Mouse (Mus musculus) MEL (cell line): ENCODE measurements around the gene Gpr55. TPM values are rescaled to one million over a fixed set of nuclear protein-coding genes. Genes with fewer than 3 reads are reported as not detected.

Experiments used
- DNase-seq: peaks from one replicate; pipeline ENCODE4 v3.0.0; 2011; ENCODE audit warnings: low read depth, low spot score
- H3K27ac ChIP-seq: 2 replicates; pipeline ENCODE4 v1.5.1; 2012; ENCODE audit warnings: low read depth, mild to moderate bottlenecking, control low read depth, low read length, moderate library complexity; ENCODE audit not compliant: control insufficient read depth
- H3K27me3 ChIP-seq, 2 experiments: fragments of 150-350 bp in 1 of 2; sonication (generic) in 1 of 2; 2 replicates each; pipeline ENCODE4 v1.6.1; 2012; ENCODE audit warnings: low read length in 2 of 2, mild to moderate bottlenecking in 2 of 2, improper control_type of control experiment in 1 of 2, moderate library complexity in 1 of 2; ENCODE audit not compliant: insufficient read depth in 2 of 2, control insufficient read depth in 1 of 2
- H3K36me3 ChIP-seq, 2 experiments: 2 replicates each; pipeline ENCODE4 v1.6.1; 2012 to 2014; ENCODE audit warnings: low read length in 2 of 2, improper control_type of control experiment in 1 of 2, inconsistent platforms in 1 of 2, mild to moderate bottlenecking in 1 of 2; ENCODE audit not compliant: insufficient read depth in 2 of 2, control insufficient read depth in 1 of 2
- H3K4me1 ChIP-seq, 2 experiments: fragments of 150-350 bp in 1 of 2; sonication (generic) in 1 of 2; 2 replicates each; pipeline ENCODE4 v1.6.1; 2012; ENCODE audit warnings: low read length in 2 of 2, improper control_type of control experiment in 1 of 2, mild to moderate bottlenecking in 1 of 2; ENCODE audit not compliant: insufficient read depth in 2 of 2, control insufficient read depth in 1 of 2
- H3K4me3 ChIP-seq, 2 experiments: fragments of 150-350 bp in 1 of 2; sonication (generic) in 1 of 2; 2 replicates each; pipeline ENCODE4 v1.5.1; 2012; ENCODE audit warnings: low read depth in 2 of 2, low read length in 2 of 2, mild to moderate bottlenecking in 2 of 2, moderate library complexity in 2 of 2, control low read depth in 1 of 2, improper control_type of control experiment in 1 of 2; ENCODE audit not compliant: control insufficient read depth in 1 of 2, insufficient read depth in 1 of 2
- H3K79me2 ChIP-seq: 2 replicates; pipeline ENCODE4 v1.6.1; 2012; ENCODE audit warnings: mild to moderate bottlenecking, low read length, moderate library complexity; ENCODE audit not compliant: control insufficient read depth, poor library complexity, insufficient read depth
- H3K9ac ChIP-seq: 2 replicates; pipeline ENCODE4 v1.6.1; 2012; ENCODE audit warnings: low read depth, mild to moderate bottlenecking, control low read depth, low read length, moderate library complexity; ENCODE audit not compliant: control insufficient read depth, poor library complexity, severe bottlenecking
- H3K9me3 ChIP-seq: fragments of 150-350 bp; sonication (generic); replicated peaks from 2 replicates; pipeline ENCODE4 v1.6.1; 2012; ENCODE audit warnings: mild to moderate bottlenecking, low read length, improper control_type of control experiment, moderate library complexity; ENCODE audit not compliant: insufficient read depth
- CHD2 ChIP-seq: IDR thresholded peaks from 2 replicates; pipeline ENCODE4 v1.6.1; 2011; ENCODE audit warnings: low read length, improper control_type of control experiment
- CTCF ChIP-seq, 3 experiments: IDR thresholded peaks in 2 of 3; conservative IDR thresholded peaks in 1 of 3; 2 replicates each; pipeline ENCODE4 v1.5.1; 2011 to 2012; ENCODE audit warnings: low read length in 3 of 3, low read depth in 2 of 3, mild to moderate bottlenecking in 2 of 3, improper control_type of control experiment in 1 of 3, inconsistent platforms in 1 of 3, mixed read lengths in 1 of 3, moderate library complexity in 1 of 3; ENCODE audit not compliant: control insufficient read depth in 1 of 3, insufficient read depth in 1 of 3, poor library complexity in 1 of 3, severe bottlenecking in 1 of 3
- E2F4 ChIP-seq: IDR thresholded peaks from 2 replicates; pipeline ENCODE4 v1.6.1; 2011; ENCODE audit warnings: low read depth, low read length, improper control_type of control experiment, borderline replicate concordance
- EP300 ChIP-seq, 2 experiments: IDR thresholded peaks; 2 replicates each; pipeline ENCODE4 v1.6.1; 2011; ENCODE audit warnings: improper control_type of control experiment in 2 of 2, low read length in 2 of 2, low read depth in 1 of 2, mild to moderate bottlenecking in 1 of 2
- GABPA ChIP-seq: IDR thresholded peaks from 2 replicates; pipeline ENCODE4 v1.6.1; 2012; ENCODE audit warnings: low read depth, mild to moderate bottlenecking, inconsistent platforms, low read length, improper control_type of control experiment, moderate library complexity
- JUND ChIP-seq: IDR thresholded peaks from 2 replicates; pipeline ENCODE4 v1.6.1; 2011; ENCODE audit warnings: low read depth, mild to moderate bottlenecking, improper control_type of control experiment, low read length
- MAFK ChIP-seq: IDR thresholded peaks from 2 replicates; pipeline ENCODE4 v1.6.1; 2011; ENCODE audit warnings: low read depth, mild to moderate bottlenecking, low read length, improper control_type of control experiment, borderline replicate concordance
- MYB ChIP-seq: IDR thresholded peaks from 2 replicates; pipeline ENCODE4 v1.6.1; 2011; ENCODE audit warnings: mild to moderate bottlenecking, low read depth, low read length, improper control_type of control experiment
- NELFE ChIP-seq: IDR thresholded peaks from 2 replicates; pipeline ENCODE4 v1.6.1; 2011; ENCODE audit warnings: low read depth, low read length, improper control_type of control experiment
- NRF1 ChIP-seq: IDR thresholded peaks from 2 replicates; pipeline ENCODE4 v1.6.1; 2014; ENCODE audit warnings: low read depth, mild to moderate bottlenecking, inconsistent platforms, low read length, improper control_type of control experiment, moderate library complexity; ENCODE audit not compliant: poor library complexity, insufficient read depth, severe bottlenecking
- POLR2AphosphoS5 ChIP-seq: IDR thresholded peaks from 2 replicates; pipeline ENCODE4 v1.6.1; 2012; ENCODE audit warnings: low read depth, borderline replicate concordance, mild to moderate bottlenecking, inconsistent platforms, low read length, moderate library complexity, mixed read lengths
- RAD21 ChIP-seq: IDR thresholded peaks from 2 replicates; pipeline ENCODE4 v1.6.1; 2011; ENCODE audit warnings: mild to moderate bottlenecking, low read depth, low read length, improper control_type of control experiment
- SIN3A ChIP-seq: IDR thresholded peaks from 2 replicates; pipeline ENCODE4 v1.6.1; 2012; ENCODE audit warnings: low read length, improper control_type of control experiment, inconsistent platforms
- SMC3 ChIP-seq: IDR thresholded peaks from 2 replicates; pipeline ENCODE4 v1.6.1; 2011; ENCODE audit warnings: low read depth, low read length, improper control_type of control experiment
- UBTF ChIP-seq: IDR thresholded peaks from 2 replicates; pipeline ENCODE4 v1.6.1; 2012; ENCODE audit warnings: low read depth, mild to moderate bottlenecking, inconsistent platforms, low read length, improper control_type of control experiment, moderate library complexity, borderline replicate concordance; ENCODE audit not compliant: insufficient read depth
- ZC3H11A ChIP-seq: IDR thresholded peaks from 2 replicates; pipeline ENCODE4 v1.6.1; 2012; ENCODE audit warnings: low read depth, mild to moderate bottlenecking, inconsistent platforms, low read length, improper control_type of control experiment
- ZMIZ1 ChIP-seq: IDR thresholded peaks from 2 replicates; pipeline ENCODE4 v1.6.1; 2012; ENCODE audit warnings: low read depth, mild to moderate bottlenecking, inconsistent platforms, low read length, improper control_type of control experiment, moderate library complexity
- polyA plus RNA-seq, 2 experiments: library from polyadenylated mRNA; stranded (reverse) in 1 of 2; unstranded in 1 of 2; fragments of >175 nt in 1 of 2; fragments of >200 nt in 1 of 2; gene quantifications; 2 replicates each; pipeline versions ENCODE4 v1.2.1 to v1.2.4; 2012; ENCODE audit warnings: low replicate concordance in 2 of 2, low read depth in 1 of 2; ENCODE audit not compliant: insufficient read length in 2 of 2, insufficient read depth in 1 of 2, missing spikeins in 1 of 2
- total RNA-seq: library from RNA; depleted of rRNA; stranded (reverse); fragments of 300-350 nt; gene quantifications from 2 replicates; pipeline ENCODE4 v1.2.3, GENCODE M21; 2012

The Gpr55 gene
- total and polyA plus RNA-seq, 3 experiments = 0.01 to 0.04 TPM; not detected in 1

- no peak overlapping the region for H3K27ac ChIP-seq
- H3K9ac ChIP-seq = no peak overlapping the region
- peaks cover 0 to 26% of the 10 kb centered on the region in 2 experiments; a peak in 2 of 4 replicates for H3K36me3 ChIP-seq
- TF ChIP-seq SMC3 (no peak), CHD2 (no peak), SIN3A (no peak), JUND (no peak), GABPA (no peak), NELFE (no peak), E2F4 (no peak), POLR2AphosphoS5 (no peak), ZMIZ1 (no peak)
- H3K9me3 ChIP-seq = no peaks in the 10 kb centered on the region
- H3K4me1 ChIP-seq = peaks cover 10 to 44% of the 10 kb centered on the region in 2 experiments
- no peak for DNase-seq
- H3K79me2 ChIP-seq = no peaks in the 10 kb centered on the region; the same call in none of the 2 replicates
- H3K4me3 ChIP-seq = no peak overlapping the region
- H3K27me3 ChIP-seq = no peaks in the 10 kb centered on the region
Observed at GRCm38 (mm10) chr1:85898761-85899387, 61.9 kb downstream of the Gpr55 start.

DNA sequence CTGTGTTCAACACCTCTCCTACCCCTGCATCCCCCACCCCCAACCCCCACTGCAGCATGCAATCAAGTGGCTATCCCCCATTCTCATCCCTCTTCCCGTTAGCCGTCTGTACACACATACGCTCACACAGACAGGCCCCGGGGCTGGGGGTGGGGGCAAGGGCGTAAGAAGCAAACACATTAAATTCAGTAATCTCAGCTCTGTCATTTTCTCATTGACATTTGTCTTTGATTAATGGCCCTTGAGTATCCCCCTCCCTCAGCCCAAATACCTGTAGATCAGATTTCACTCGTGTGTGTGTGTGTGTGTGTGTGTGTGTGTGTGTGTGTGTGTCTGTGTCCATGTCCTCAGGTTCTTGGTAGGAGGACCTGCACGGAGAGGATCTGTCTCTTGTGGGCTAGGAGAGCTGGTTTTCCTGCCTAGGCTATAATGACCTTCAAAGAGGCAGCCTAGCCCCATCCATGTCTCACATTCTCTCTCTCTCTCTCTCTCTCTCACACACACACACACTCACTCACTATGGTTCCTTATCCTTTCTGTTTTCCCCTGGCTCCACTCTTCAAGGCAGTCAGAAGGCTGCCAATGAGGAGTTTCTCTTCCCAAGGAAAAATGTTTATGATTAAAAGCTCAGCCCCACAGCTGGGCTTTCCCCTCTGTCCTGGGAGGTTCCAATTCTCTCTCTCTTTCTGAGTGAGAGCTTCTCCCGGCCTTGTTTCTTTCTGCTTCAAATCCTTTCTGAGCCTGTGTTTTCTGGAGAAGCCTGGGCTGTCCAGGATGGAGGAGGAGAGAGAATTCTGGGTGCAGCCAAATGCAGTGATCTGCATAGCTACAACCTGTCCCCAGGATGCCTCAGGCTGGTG, 62.7 kb downstream of the Gpr55 start:
- H3K79me2 ChIP-seq = no peaks in the 10 kb centered on the region; the same call in none of the 2 replicates
- TF ChIP-seq SIN3A (no peak), RAD21 (no peak), EP300 (IDR thresholded peaks at IDR 0.05; ENCODE audit: low read depth in 1 of 2, low read length in 2 of 2) (no peak), CTCF (IDR thresholded peaks at IDR 0.05 in 2 of 3, conservative IDR thresholded peaks at IDR 0.05 in 1 of 3; ENCODE audit: control insufficient read depth in 1 of 3, insufficient read depth in 1 of 3, low read depth in 2 of 3, low read length in 3 of 3, poor library complexity in 1 of 3, severe bottlenecking in 1 of 3) (no peak), MAFK (no peak), ZC3H11A (no peak), MYB (no peak), UBTF (no peak), NRF1 (no peak)
- peaks cover 10 to 45% of the 10 kb centered on the region in 2 experiments for H3K4me1 ChIP-seq

More for the DNA sequence above, 62.7 kb downstream of the Gpr55 start:
- no peak overlapping the region for H3K9ac ChIP-seq
- H3K4me3 ChIP-seq = no peak overlapping the region
- no peaks in the 10 kb centered on the region for H3K27me3 ChIP-seq
- H3K36me3 ChIP-seq = peaks cover 0 to 26% of the 10 kb centered on the region in 2 experiments; a peak in 2 of 4 replicates
- H3K9me3 ChIP-seq = no peaks in the 10 kb centered on the region
- no peak for DNase-seq
- no peak overlapping the region for H3K27ac ChIP-seq
